In the genomic region with DNA sequence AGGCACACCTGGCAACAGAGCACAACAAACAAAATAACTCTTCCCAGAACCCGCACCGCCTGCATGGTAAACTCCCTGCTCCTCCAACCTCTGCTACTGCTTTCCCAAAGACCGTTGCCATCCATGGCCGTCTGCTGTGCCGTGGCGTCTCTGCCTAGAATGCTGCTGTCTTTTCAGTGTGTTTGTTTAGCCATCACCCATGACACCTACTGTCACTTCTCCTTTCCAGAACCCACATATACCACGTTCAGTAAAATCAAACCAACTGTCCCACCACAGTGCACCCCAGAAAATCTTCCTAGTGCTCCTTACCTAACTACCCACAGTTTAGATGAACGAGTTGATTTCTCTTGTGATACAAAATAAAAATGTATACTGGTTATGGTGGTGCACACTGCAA, we compare ENCODE assay signal across 25 mouse cellular contexts. TPM values are rescaled to one million over a fixed set of nuclear protein-coding genes. Genes with fewer than 3 reads are reported as not detected.
DNase-seq lines count a peak whose midpoint lies in the region; ATAC-seq and TF ChIP-seq lines count a peak whose summit lies in the region.
"Had no signal": no experiment of that assay in that cellular context is flagged by ENCODE, and none has a peak within 500 bp of the region (broad histone marks: within the 10 kb centered on the region; RNA-seq: fewer than 3 reads in every experiment).

No protein-coding gene starts in this region.

- no peak for TF ChIP-seq CTCF in testis, adult 2 months (IDR thresholded peaks at IDR 0.05; ENCODE audit: control insufficient read depth, insufficient read depth, insufficient replicate concordance, low read depth, low read length)

- DNase-seq in testis, postnatal 10 days (ENCODE audit: low spot score) = no peak
- peak; percentile 62 for DNase-seq in splenic B cell, adult 2 months (ENCODE audit: low read depth, low spot score)
- no peak for DNase-seq in right cerebral cortex, adult 18-20 months
- DNase-seq: adrenal gland, postnatal 14 days; cerebellum, adult 11-12 months; cerebellum, adult 9-10 months; cerebellum, postnatal 25 days; gastrocnemius, postnatal 10 days; heart, adult 2 months; heart, postnatal 36 days had no signal

- H3K4me3 ChIP-seq in testis, adult 2 months (ENCODE audit: control insufficient read depth, low read depth, low read length) = peak overlapping the region; percentile 3; the same call in 1 of the 2 replicates
- H3K4me3 ChIP-seq in forebrain, embryonic 15.5 days = no peak overlapping the region
- H3K4me3 ChIP-seq in midbrain, embryonic 15.5 days = no peak overlapping the region
- H3K4me3 ChIP-seq: embryonic facial prominence, embryonic 15.5 days; erythroblast, embryonic 14.5 days; forebrain, embryonic 10.5 days; heart, adult 2 months; heart, embryonic 15.5 days had no signal

- no peaks in the 10 kb centered on the region for H3K9me3 ChIP-seq in forebrain, embryonic 15.5 days
- no peaks in the 10 kb centered on the region for H3K9me3 ChIP-seq in midbrain, embryonic 15.5 days
- H3K9me3 ChIP-seq: embryonic facial prominence, embryonic 15.5 days; forebrain, embryonic 10.5 days; heart, embryonic 15.5 days had no signal

- no peak overlapping the region for H3K27ac ChIP-seq in testis, adult 2 months (ENCODE audit: control insufficient read depth, insufficient read depth, low read depth, low read length)
- H3K27ac ChIP-seq in forebrain, embryonic 15.5 days (replicated peaks) = no peak overlapping the region
- no peak overlapping the region for H3K27ac ChIP-seq in midbrain, embryonic 15.5 days
- H3K27ac ChIP-seq: embryonic facial prominence, embryonic 15.5 days; forebrain, embryonic 10.5 days; heart, adult 2 months; heart, embryonic 15.5 days had no signal

- no peaks in the 10 kb centered on the region for H3K36me3 ChIP-seq in testis, adult 2 months (ENCODE audit: control insufficient read depth, insufficient read depth, low read length)
- peaks cover 10% of the 10 kb centered on the region for H3K36me3 ChIP-seq in splenic B cell, adult 2 months (ENCODE audit: control insufficient read depth, insufficient read depth, low read length, poor library complexity, severe bottlenecking)
- peaks cover 4% of the 10 kb centered on the region for H3K36me3 ChIP-seq in forebrain, embryonic 15.5 days
- H3K36me3 ChIP-seq in midbrain, embryonic 15.5 days (replicated peaks) = peaks cover 5% of the 10 kb centered on the region; the same call in 1 of the 2 replicates

- no peak overlapping the region for H3K4me2 ChIP-seq in forebrain, embryonic 15.5 days (replicated peaks)
- no peak overlapping the region for H3K4me2 ChIP-seq in midbrain, embryonic 15.5 days
- H3K4me2 ChIP-seq: embryonic facial prominence, embryonic 15.5 days; heart, embryonic 11.5 days; heart, embryonic 15.5 days had no signal

- ATAC-seq in common myeloid progenitor, adult 5-6 weeks (replicated peaks; ENCODE audit: low read depth, poor library complexity, severe bottlenecking) = peak; percentile 54
- peak; percentile 52 for ATAC-seq in megakaryocyte progenitor cell, adult 5-6 weeks (replicated peaks; ENCODE audit: poor library complexity)
- ATAC-seq in forebrain, embryonic 15.5 days (replicated peaks) = no peak
- ATAC-seq in midbrain, embryonic 15.5 days (replicated peaks) = no peak
- ATAC-seq: activated CD4-positive, CD25-positive, alpha-beta regulatory T cell, adult 4 months; CD4-positive, CD25-positive, alpha-beta regulatory T cell, adult 4 months; forebrain, embryonic 14.5 days; hindbrain, embryonic 16.5 days; Patski had no signal

- 94% methylated on average over 8 of the region's 8 CpGs for WGBS in forebrain, embryonic 15.5 days
- 93% methylated on average over 8 of the region's 8 CpGs for WGBS in midbrain, embryonic 15.5 days

- no peaks in the 10 kb centered on the region for H3K27me3 ChIP-seq in testis, adult 2 months (ENCODE audit: control insufficient read depth, insufficient read depth, low read length)
- no peaks in the 10 kb centered on the region for H3K27me3 ChIP-seq in splenic B cell, adult 2 months (ENCODE audit: control insufficient read depth, insufficient read depth, low read length, poor library complexity, severe bottlenecking)
- no peaks in the 10 kb centered on the region for H3K27me3 ChIP-seq in forebrain, embryonic 15.5 days
- no peaks in the 10 kb centered on the region for H3K27me3 ChIP-seq in midbrain, embryonic 15.5 days (replicated peaks)
- H3K27me3 ChIP-seq: embryonic facial prominence, embryonic 15.5 days; heart, embryonic 15.5 days; Patski had no signal

- no peak for TF ChIP-seq POLR2A in testis, adult 2 months (IDR thresholded peaks at IDR 0.05; ENCODE audit: control insufficient read depth, low read depth, low read length)

- H3K4me1 ChIP-seq in testis, adult 2 months (ENCODE audit: control insufficient read depth, insufficient read depth, low read length) = 0 out of 2 replicates have a peak, but pooled peaks cover 2% of the 10 kb centered on the region
- H3K4me1 ChIP-seq in forebrain, embryonic 15.5 days = peaks cover 24% of the 10 kb centered on the region
- H3K4me1 ChIP-seq in midbrain, embryonic 15.5 days = peaks cover 15% of the 10 kb centered on the region

- H3K9ac ChIP-seq in forebrain, embryonic 15.5 days (replicated peaks) = no peak overlapping the region
- H3K9ac ChIP-seq in midbrain, embryonic 15.5 days = no peak overlapping the region
- H3K9ac ChIP-seq: embryonic facial prominence, embryonic 15.5 days; heart, embryonic 15.5 days had no signal

RNA-seq across cellular contexts. Expression of gene Grb2, which starts 31.7 kb away (rescaled TPM):
- polyA plus RNA-seq in testis, adult 2 months (2012; rRNA removed) = 7.7 TPM in 2 replicates
- 34.7 and 53.5 TPM in 2 replicates for total RNA-seq in common myeloid progenitor, adult 5-6 weeks (2017)
- 78.1 and 85.5 TPM in 2 replicates for total RNA-seq in megakaryocyte progenitor cell, adult 5-6 weeks (2015)
- total RNA-seq in megakaryocyte progenitor cell, adult 5-6 weeks (2017) = 48.5 and 51.7 TPM in 2 replicates
- polyA plus RNA-seq in forebrain, embryonic 15.5 days (2015; fragmentation: Nextera tagmentation; extraction: Ambion mirVana) = 180 and 199 TPM in 2 replicates
- polyA plus RNA-seq in midbrain, embryonic 15.5 days (2015; fragmentation: Nextera tagmentation; extraction: Ambion mirVana) = 173 and 176 TPM in 2 replicates

RNA-seq across cellular contexts. Expression of gene Slc25a19, which starts 48.6 kb away (rescaled TPM):
- polyA plus RNA-seq in testis, adult 2 months (2012; rRNA removed) = 33.7 and 35.8 TPM in 2 replicates
- total RNA-seq in common myeloid progenitor, adult 5-6 weeks (2017) = 22.3 and 28.1 TPM in 2 replicates
- total RNA-seq in megakaryocyte progenitor cell, adult 5-6 weeks (2015) = 8.7 and 10.2 TPM in 2 replicates
- 15.2 and 18.2 TPM in 2 replicates for total RNA-seq in megakaryocyte progenitor cell, adult 5-6 weeks (2017)
- 55.3 and 56.1 TPM in 2 replicates for polyA plus RNA-seq in forebrain, embryonic 15.5 days (2015; fragmentation: Nextera tagmentation; extraction: Ambion mirVana)
- polyA plus RNA-seq in midbrain, embryonic 15.5 days (2015; fragmentation: Nextera tagmentation; extraction: Ambion mirVana) = 43.5 and 44.5 TPM in 2 replicates

Comparison
In these comparisons a context has a peak if more than half of its experiments do, and no peak if none do; other contexts are left out.
1. ATAC-seq: peak in common myeloid progenitor, adult 5-6 weeks (single experiment) and megakaryocyte progenitor cell, adult 5-6 weeks (single experiment); none in forebrain, embryonic 15.5 days (single experiment) and midbrain, embryonic 15.5 days (single experiment).
2. RNA of gene Grb2, which starts 31.7 kb away (polyA plus RNA-seq): 180 to 199 TPM in forebrain, embryonic 15.5 days and 173 to 176 TPM in midbrain, embryonic 15.5 days; 7.7 TPM in testis, adult 2 months; every median in the first group is over 10 times any median in the second.